Mouse (Mus musculus) mouse trophoblast stem cell (cell line): ENCODE measurements around the gene Hist1h3d.
"Not testable (repeated sequence)": the region's sequence is repeated elsewhere in the genome, so short reads cannot be mapped to it uniquely, and the experiment has no call there.

ENCODE experiments used
- in situ Hi-C, 2 experiments: fragments of 300-500 bp; cut with MseI, MboI; formaldehyde crosslinking; loops; 2 replicates in 1 of 2; 3 replicates in 1 of 2; pipeline ENCODE4 v1.15.1; 2025

The Hist1h3d gene

DNA sequence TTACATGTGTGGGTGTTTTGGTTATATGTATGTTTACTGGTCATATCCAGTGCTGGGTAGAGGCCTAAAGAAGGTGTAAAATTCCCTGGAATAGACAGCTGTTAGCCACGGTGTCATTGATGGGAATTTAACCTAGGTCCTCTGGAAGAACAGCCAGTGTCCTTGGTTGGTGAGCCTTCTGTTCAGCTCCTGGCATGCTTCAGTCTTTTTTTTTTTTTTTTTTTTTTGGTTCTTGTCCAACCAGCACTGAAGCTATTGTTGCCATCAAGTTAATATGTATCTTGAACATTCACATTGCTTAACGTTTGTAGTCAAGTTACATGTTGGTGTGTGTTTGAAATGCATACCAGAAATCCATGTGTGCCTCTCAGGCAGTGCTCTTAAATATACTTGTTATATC is 11.1 kb upstream of the Hist1h3d start:
- in situ Hi-C loops = no loop called here

- in situ Hi-C loops = not testable (repeated sequence)
These were observed 5.1 kb upstream of the Hist1h3d start for GRCm38 (mm10) chr13:23570261-23571021.

GRCm38 (mm10) chr13:23571022-23571503 is 4.5 kb upstream of the Hist1h3d start, which contains the start of the genes Hist1h2ae and Hist1h2bg:
Gene Hist1h2ae (minus strand): TSS chr13:23571220.
Gene Hist1h2bg (plus strand): TSS chr13:23571396.
- in situ Hi-C loops = no loop called here

GRCm38 (mm10) chr13:23571504-23572217 is 3.9 kb upstream of the Hist1h3d start:
- in situ Hi-C loops = not testable (repeated sequence)

- in situ Hi-C loops = no loop called here
These were observed 3.1 kb upstream of the Hist1h3d start for GRCm38 (mm10) chr13:23572218-23573033.

GRCm38 (mm10) chr13:23573034-23573897 is 2.3 kb upstream of the Hist1h3d start:
- in situ Hi-C loops = not testable (repeated sequence)

- in situ Hi-C loops = not testable (repeated sequence)
These were observed 1.6 kb upstream of the Hist1h3d start, which contains the start of the genes Hist1h2bf and Hist1h2ad for GRCm38 (mm10) chr13:23573898-23574524. Gene Hist1h2bf (minus strand): TSS chr13:23574196. Gene Hist1h2ad (plus strand): TSS chr13:23574381.

DNA sequence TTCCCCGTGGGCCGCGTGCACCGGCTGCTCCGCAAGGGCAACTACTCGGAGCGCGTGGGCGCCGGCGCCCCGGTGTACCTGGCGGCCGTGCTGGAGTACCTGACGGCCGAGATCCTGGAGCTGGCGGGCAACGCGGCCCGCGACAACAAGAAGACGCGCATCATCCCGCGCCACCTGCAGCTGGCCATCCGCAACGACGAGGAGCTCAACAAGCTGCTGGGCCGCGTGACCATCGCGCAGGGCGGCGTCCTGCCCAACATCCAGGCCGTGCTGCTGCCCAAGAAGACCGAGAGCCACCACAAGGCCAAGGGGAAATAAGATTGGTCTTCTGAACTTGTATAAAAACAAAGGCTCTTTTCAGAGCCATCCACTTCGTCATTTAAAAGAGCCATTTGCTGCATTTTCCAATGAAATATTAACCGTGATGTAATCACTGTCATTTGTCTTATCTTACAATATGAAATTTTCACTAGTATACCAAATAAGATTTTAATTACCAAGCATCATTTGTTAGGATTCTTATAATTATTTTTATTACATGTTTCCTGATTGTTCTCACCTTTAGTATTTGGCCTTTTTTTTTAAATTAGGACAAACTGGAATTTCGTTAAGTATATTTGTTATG is 905 bp upstream of the Hist1h3d start:
- in situ Hi-C loops = not testable (repeated sequence)

DNA sequence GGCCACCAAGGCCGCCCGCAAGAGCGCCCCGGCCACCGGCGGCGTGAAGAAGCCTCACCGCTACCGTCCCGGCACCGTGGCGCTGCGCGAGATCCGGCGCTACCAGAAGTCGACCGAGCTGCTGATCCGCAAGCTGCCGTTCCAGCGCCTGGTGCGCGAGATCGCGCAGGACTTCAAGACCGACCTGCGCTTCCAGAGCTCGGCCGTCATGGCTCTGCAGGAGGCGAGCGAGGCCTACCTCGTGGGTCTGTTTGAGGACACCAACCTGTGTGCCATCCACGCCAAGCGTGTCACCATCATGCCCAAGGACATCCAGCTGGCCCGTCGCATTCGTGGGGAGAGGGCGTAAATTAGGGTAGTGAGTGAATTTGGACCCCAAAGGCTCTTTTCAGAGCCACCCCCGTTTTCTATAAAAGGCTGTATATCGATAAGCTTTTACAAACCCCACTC is 326 bp downstream of the Hist1h3d start:
- in situ Hi-C loops = not testable (repeated sequence)

- in situ Hi-C loops = no loop called here
These were observed 853 bp downstream of the Hist1h3d start for GRCm38 (mm10) chr13:23576351-23576881.

DNA sequence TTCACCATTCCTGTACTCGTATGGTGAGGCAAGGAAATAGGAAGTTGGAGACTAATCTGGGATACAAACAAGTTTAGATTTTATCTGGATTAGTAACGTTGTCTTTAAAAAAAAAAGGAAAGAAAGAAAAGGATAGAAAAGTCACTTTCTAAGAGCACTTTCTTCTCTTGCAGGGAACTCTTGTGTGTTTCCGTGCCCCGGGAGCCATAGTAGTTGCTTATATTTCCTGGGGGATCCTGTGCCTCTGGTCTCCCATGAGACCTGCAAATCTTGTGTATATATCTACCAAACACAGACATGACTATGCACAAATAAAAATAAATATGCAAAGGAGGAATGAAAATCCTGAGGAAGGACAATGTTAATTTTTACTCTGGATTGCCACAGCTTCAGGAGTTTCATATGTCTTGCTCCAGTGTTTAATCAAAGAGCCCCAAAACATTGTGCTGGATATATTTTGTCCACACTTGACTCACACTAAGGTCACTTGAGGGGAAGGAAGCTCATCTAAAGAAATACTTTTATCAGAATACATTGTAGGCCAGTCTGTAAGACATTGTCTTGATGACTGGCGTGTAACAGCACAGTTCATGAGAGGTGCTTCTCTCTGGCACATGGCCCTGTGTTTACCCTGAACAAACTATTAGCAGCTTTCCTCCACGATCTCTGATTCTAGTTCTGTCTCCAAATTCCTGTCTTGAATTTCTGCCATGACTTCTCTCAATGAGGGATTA is 1.5 kb downstream of the Hist1h3d start:
- in situ Hi-C loops = no loop called here

GRCm38 (mm10) chr13:23577835-23578234 is 2.3 kb downstream of the Hist1h3d start:
- in situ Hi-C loops = no loop called here

DNA sequence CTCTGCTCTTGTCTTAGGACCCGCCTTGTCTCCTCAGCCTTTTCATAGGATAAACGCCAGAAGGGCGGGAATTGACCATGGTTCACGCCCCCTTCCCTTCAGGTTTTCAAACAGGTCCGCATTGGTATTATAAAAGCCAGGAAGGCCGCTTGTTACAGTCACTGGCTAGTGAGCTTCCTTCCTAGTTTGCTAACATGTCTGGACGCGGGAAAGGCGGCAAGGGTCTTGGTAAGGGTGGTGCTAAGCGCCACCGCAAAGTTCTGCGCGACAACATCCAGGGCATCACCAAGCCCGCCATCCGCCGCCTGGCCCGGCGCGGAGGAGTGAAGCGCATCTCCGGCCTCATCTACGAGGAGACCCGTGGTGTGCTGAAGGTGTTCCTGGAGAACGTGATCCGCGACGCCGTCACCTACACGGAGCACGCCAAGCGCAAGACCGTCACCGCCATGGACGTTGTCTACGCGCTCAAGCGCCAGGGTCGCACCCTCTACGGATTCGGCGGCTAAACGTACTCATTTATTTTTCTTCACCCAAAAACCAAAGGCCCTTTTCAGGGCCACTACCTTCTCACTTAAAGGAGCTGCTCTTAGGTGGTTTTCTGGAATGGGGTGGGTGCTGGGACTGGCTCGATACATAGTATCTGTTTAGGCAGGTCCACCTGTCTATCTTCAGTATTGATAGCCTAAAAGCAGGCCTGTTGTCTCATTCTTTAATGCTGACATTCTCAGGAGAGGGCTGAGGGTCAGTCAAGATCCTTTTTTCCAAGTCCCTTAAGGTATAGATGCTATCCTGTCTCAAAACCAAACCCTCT is 6.0 kb downstream of the Hist1h3d start, which contains the start of gene Hist1h4d:
Gene Hist1h4d (plus strand): TSS at position 191 of the 811 bp plus-strand sequence.
- in situ Hi-C loops = no loop called here

DNA sequence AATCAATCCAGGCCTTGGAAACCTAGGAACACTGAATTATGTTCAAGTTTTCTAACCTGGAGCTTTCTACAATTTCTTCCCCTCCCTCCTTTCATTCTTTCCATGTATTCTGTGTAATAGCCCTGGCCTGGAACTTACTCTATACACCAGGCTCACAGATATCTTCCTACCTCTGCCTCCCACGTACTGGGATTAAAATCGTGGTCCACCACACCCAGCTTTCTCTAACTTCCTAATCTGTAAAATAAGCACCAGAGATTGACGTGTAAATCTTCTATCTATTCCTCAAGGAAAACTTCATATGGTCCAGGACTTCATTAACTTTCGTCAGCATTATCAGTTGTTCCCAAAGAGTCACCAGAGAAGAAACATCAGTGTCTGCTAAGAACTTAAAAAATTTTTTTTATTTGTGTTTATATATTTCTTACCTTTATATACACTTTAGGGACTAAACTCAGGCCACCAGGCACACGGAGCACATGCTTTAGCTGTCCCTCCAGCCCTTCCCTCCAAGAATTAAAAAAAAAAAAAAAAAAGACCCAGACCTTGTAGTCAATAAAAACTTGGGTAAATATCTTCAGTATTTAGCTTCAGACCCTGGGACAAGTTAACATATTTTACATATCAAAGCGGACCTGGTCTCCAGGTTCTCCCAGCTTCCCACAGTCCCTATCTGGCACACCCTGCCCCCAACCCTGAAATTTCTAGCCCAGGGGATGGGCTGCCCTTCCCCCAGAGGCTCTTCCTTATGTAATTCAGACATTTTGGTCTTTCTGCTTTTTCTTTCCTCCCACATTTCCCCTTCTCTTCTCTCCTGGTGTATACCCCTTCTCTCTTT is 6.9 kb downstream of the Hist1h3d start:
- in situ Hi-C loops = no loop called here

GRCm38 (mm10) chr13:23583387-23584068 is 8.0 kb downstream of the Hist1h3d start:
- in situ Hi-C loops = no loop called here

- in situ Hi-C loops = no loop called here
These were observed 8.8 kb downstream of the Hist1h3d start for GRCm38 (mm10) chr13:23584331-23584730.
